Comparison of ENCODE assay signal across 13 mouse cellular contexts in the genomic region with DNA sequence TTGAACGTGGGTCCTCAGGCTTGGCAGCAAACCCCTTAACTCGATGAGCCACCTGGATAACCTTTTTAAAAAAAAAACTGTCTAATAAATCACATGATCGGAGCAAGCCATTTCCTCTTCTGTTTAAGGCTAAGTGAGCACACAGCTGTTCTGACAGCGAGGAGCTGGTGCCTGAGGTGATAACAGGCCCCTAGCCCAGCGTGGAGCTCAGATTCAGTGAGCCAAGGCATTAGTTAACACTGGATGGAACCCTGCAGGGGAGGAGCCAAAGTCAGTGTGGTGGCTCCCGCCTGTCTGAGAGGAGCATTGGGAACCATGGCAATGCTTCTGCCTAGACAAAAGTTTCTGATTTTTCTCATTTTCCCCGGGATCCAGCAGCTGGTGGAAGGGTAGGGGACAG. TPM values are rescaled to one million over a fixed set of nuclear protein-coding genes. Genes with fewer than 3 reads are reported as not detected.
DNase-seq lines count a peak whose midpoint lies in the region; ATAC-seq lines count a peak whose summit lies in the region.
"Had no signal": no experiment of that assay in that cellular context is flagged by ENCODE, and none has a peak within 500 bp of the region (broad histone marks: within the 10 kb centered on the region; RNA-seq: fewer than 3 reads in every experiment).

No protein-coding gene starts in this region.

- DNase-seq in heart, embryonic 10.5 days (ENCODE audit: low spot score) = peak; percentile 85
- DNase-seq in heart, postnatal 25 days (ENCODE audit: low spot score) = no peak
- DNase-seq in midbrain, embryonic 10.5 days (ENCODE audit: low spot score) = peak; percentile 30
- no peak for DNase-seq in lung, postnatal 14 days
- DNase-seq: cerebellum, postnatal 25 days; kidney, adult 9 months had no signal

- ATAC-seq in midbrain, embryonic 16.5 days = no peak; the same call in 1 of the 2 replicates
- ATAC-seq in hindbrain, embryonic 13.5 days (ENCODE audit: low FRiP score) = peak; percentile 80
- peak; percentile 74 for ATAC-seq in neural tube, embryonic 13.5 days (ENCODE audit: low read depth)
- ATAC-seq in inflammation-experienced regulatory T-cells, adult 6 months = no peak
- ATAC-seq: CD4-positive, CD25-positive, alpha-beta regulatory T cell, adult 4 months had no signal

- no peak overlapping the region for H3K4me3 ChIP-seq in heart, embryonic 10.5 days
- H3K4me3 ChIP-seq in midbrain, embryonic 10.5 days = no peak overlapping the region
- H3K4me3 ChIP-seq in midbrain, embryonic 16.5 days (ENCODE audit: low read depth, low read length) = no peak overlapping the region
- no peak overlapping the region for H3K4me3 ChIP-seq in hindbrain, embryonic 13.5 days
- no peak overlapping the region for H3K4me3 ChIP-seq in neural tube, embryonic 13.5 days
- H3K4me3 ChIP-seq: heart, embryonic 13.5 days; left cerebral cortex, adult 2 months had no signal

- H3K27ac ChIP-seq in heart, embryonic 10.5 days = no peak overlapping the region
- no peak overlapping the region for H3K27ac ChIP-seq in midbrain, embryonic 10.5 days (replicated peaks)
- no peak overlapping the region for H3K27ac ChIP-seq in midbrain, embryonic 16.5 days (ENCODE audit: low read length)
- 0 out of 2 replicates have a peak overlapping the region, but pooled peaks have one; percentile 18 for H3K27ac ChIP-seq in hindbrain, embryonic 13.5 days
- H3K27ac ChIP-seq in neural tube, embryonic 13.5 days (replicated peaks) = no peak overlapping the region
- H3K27ac ChIP-seq: heart, embryonic 13.5 days; left cerebral cortex, adult 2 months had no signal

- H3K36me3 ChIP-seq in heart, embryonic 10.5 days = no peaks in the 10 kb centered on the region
- H3K36me3 ChIP-seq in midbrain, embryonic 10.5 days = no peaks in the 10 kb centered on the region
- no peaks in the 10 kb centered on the region for H3K36me3 ChIP-seq in midbrain, embryonic 16.5 days (ENCODE audit: control insufficient read depth, insufficient read depth, low read length)
- H3K36me3 ChIP-seq in hindbrain, embryonic 13.5 days = no peaks in the 10 kb centered on the region
- no peaks in the 10 kb centered on the region for H3K36me3 ChIP-seq in neural tube, embryonic 13.5 days
- H3K36me3 ChIP-seq: heart, embryonic 13.5 days had no signal

- 25% methylated on average over 7 of the region's 7 CpGs for WGBS in heart, embryonic 10.5 days
- 44% methylated on average over 7 of the region's 7 CpGs for WGBS in midbrain, embryonic 10.5 days
- 31% methylated on average over 7 of the region's 7 CpGs for WGBS in midbrain, embryonic 16.5 days
- 28% methylated on average over 7 of the region's 7 CpGs for WGBS in hindbrain, embryonic 13.5 days
- 20% methylated on average over 7 of the region's 7 CpGs for WGBS in neural tube, embryonic 13.5 days

- H3K4me2 ChIP-seq in midbrain, embryonic 16.5 days (ENCODE audit: low read length) = no peak overlapping the region
- no peak overlapping the region for H3K4me2 ChIP-seq in hindbrain, embryonic 13.5 days
- H3K4me2 ChIP-seq in neural tube, embryonic 13.5 days = no peak overlapping the region
- H3K4me2 ChIP-seq: heart, embryonic 13.5 days had no signal

- H3K9ac ChIP-seq in midbrain, embryonic 16.5 days (ENCODE audit: low read depth, low read length) = no peak overlapping the region
- H3K9ac ChIP-seq in hindbrain, embryonic 13.5 days = no peak overlapping the region
- H3K9ac ChIP-seq in neural tube, embryonic 13.5 days = no peak overlapping the region
- H3K9ac ChIP-seq: heart, embryonic 13.5 days had no signal

- H3K4me1 ChIP-seq in heart, embryonic 10.5 days = peaks cover 8% of the 10 kb centered on the region
- H3K4me1 ChIP-seq in midbrain, embryonic 10.5 days = peaks cover 8% of the 10 kb centered on the region
- no peaks in the 10 kb centered on the region for H3K4me1 ChIP-seq in midbrain, embryonic 16.5 days (ENCODE audit: control insufficient read depth, insufficient read depth, low read length)
- peaks cover 20% of the 10 kb centered on the region for H3K4me1 ChIP-seq in hindbrain, embryonic 13.5 days (replicated peaks)
- H3K4me1 ChIP-seq in neural tube, embryonic 13.5 days (replicated peaks) = peaks cover 12% of the 10 kb centered on the region

- no peaks in the 10 kb centered on the region for H3K27me3 ChIP-seq in heart, embryonic 10.5 days (ENCODE audit: insufficient read depth, poor library complexity, severe bottlenecking)
- H3K27me3 ChIP-seq in midbrain, embryonic 10.5 days (ENCODE audit: low read depth, poor library complexity, severe bottlenecking) = no peaks in the 10 kb centered on the region
- H3K27me3 ChIP-seq in midbrain, embryonic 16.5 days (ENCODE audit: control insufficient read depth, insufficient read depth, low read depth, low read length) = no peaks in the 10 kb centered on the region
- H3K27me3 ChIP-seq in hindbrain, embryonic 13.5 days = no peaks in the 10 kb centered on the region
- no peaks in the 10 kb centered on the region for H3K27me3 ChIP-seq in neural tube, embryonic 13.5 days
- H3K27me3 ChIP-seq: heart, embryonic 13.5 days had no signal

- intact Hi-C loops in heart, postnatal 25 days (cut with DNase I) = no loop called here

- no peaks in the 10 kb centered on the region for H3K9me3 ChIP-seq in heart, embryonic 10.5 days
- H3K9me3 ChIP-seq in midbrain, embryonic 10.5 days (replicated peaks) = no peaks in the 10 kb centered on the region
- H3K9me3 ChIP-seq in midbrain, embryonic 16.5 days (replicated peaks; ENCODE audit: control insufficient read depth, low read length, poor library complexity, severe bottlenecking) = no peaks in the 10 kb centered on the region
- no peaks in the 10 kb centered on the region for H3K9me3 ChIP-seq in hindbrain, embryonic 13.5 days
- H3K9me3 ChIP-seq in neural tube, embryonic 13.5 days = no peaks in the 10 kb centered on the region
- H3K9me3 ChIP-seq: heart, embryonic 13.5 days had no signal

RNA-seq across cellular contexts. Expression of a gene that starts 35.2 kb away (rescaled TPM):
- 10.5 and 14.0 TPM in 2 replicates for polyA plus RNA-seq in heart, embryonic 10.5 days (2016; fragmentation: Nextera tagmentation; extraction: Ambion mirVana)
- total RNA-seq in heart, postnatal 25 days (2021) = 10 to 100 TPM; 30.1 to 31.3 TPM
- 10.1 and 12.1 TPM in 2 replicates for polyA plus RNA-seq in midbrain, embryonic 10.5 days (2016; fragmentation: Nextera tagmentation; extraction: Ambion mirVana)
- 14.6 and 15.7 TPM in 2 replicates for polyA plus RNA-seq in midbrain, embryonic 16.5 days (2015; fragmentation: Nextera tagmentation; extraction: Ambion mirVana)
- 15.3 and 16.1 TPM in 2 replicates for polyA plus RNA-seq in hindbrain, embryonic 13.5 days (2015; fragmentation: Nextera tagmentation; extraction: Ambion mirVana)
- 14.9 and 15.0 TPM in 2 replicates for polyA plus RNA-seq in neural tube, embryonic 13.5 days (2015; fragmentation: Nextera tagmentation; extraction: Ambion mirVana)
- 1 to 10 TPM; 5.4 to 6.0 (median 5.8) TPM for polyA plus RNA-seq in inflammation-experienced regulatory T-cells, adult 6 months (2017; shearing (Covaris generic))

RNA-seq across cellular contexts. Expression of a gene that starts 58.3 kb away (rescaled TPM):
- 51.2 and 53.1 TPM in 2 replicates for polyA plus RNA-seq in heart, embryonic 10.5 days (2016; fragmentation: Nextera tagmentation; extraction: Ambion mirVana)
- total RNA-seq in heart, postnatal 25 days (2021) = 10 to 100 TPM; 71.4 to 75.2 TPM
- 85.4 and 89.4 TPM in 2 replicates for polyA plus RNA-seq in midbrain, embryonic 10.5 days (2016; fragmentation: Nextera tagmentation; extraction: Ambion mirVana)
- 36.9 and 49.2 TPM in 2 replicates for polyA plus RNA-seq in midbrain, embryonic 16.5 days (2015; fragmentation: Nextera tagmentation; extraction: Ambion mirVana)
- 66.3 and 66.4 TPM in 2 replicates for polyA plus RNA-seq in hindbrain, embryonic 13.5 days (2015; fragmentation: Nextera tagmentation; extraction: Ambion mirVana)
- polyA plus RNA-seq in neural tube, embryonic 13.5 days (2015; fragmentation: Nextera tagmentation; extraction: Ambion mirVana) = 50.3 and 61.8 TPM in 2 replicates
- 10 to 100 TPM; 19.5 to 27.5 (median 24.2) TPM for polyA plus RNA-seq in inflammation-experienced regulatory T-cells, adult 6 months (2017; shearing (Covaris generic))

Comparison
In these comparisons a context has a peak if more than half of its experiments do, and no peak if none do; other contexts are left out.
1. DNase-seq: peak in heart, embryonic 10.5 days (single experiment) and midbrain, embryonic 10.5 days (single experiment); none in heart, postnatal 25 days (single experiment) and lung, postnatal 14 days (single experiment).
2. ATAC-seq: peak in hindbrain, embryonic 13.5 days (single experiment) and neural tube, embryonic 13.5 days (single experiment); none in midbrain, embryonic 16.5 days (single experiment) and inflammation-experienced regulatory T-cells, adult 6 months (single experiment).